In genomic region chr5:93129953-93130352, GRCm38 (mm10) we compare ENCODE assay signal across 7 mouse cellular contexts. TPM values are rescaled to one million over a fixed set of nuclear protein-coding genes. Genes with fewer than 3 reads are reported as not detected.
A peak's percentile ranks its signal among the peaks of the same experiment; 100 is the strongest.
DNase-seq lines count a peak whose midpoint lies in the region; ATAC-seq lines count a peak whose summit lies in the region.

No protein-coding gene starts in this region.

- no peak overlapping the region for H3K4me2 ChIP-seq in heart, embryonic 14.5 days (ENCODE audit: low read length)
- H3K4me2 ChIP-seq in limb, embryonic 11.5 days (ENCODE audit: low read depth, severe bottlenecking), result no peak overlapping the region

- H3K9me3 ChIP-seq in heart, embryonic 14.5 days (ENCODE audit: control insufficient read depth, low read length), result no peaks in the 10 kb centered on the region
- H3K9me3 ChIP-seq in limb, embryonic 11.5 days (ENCODE audit: control insufficient read depth, low read length), result no peaks in the 10 kb centered on the region

- peaks cover 49 to 84% of the 10 kb centered on the region in 2 experiments for H3K4me1 ChIP-seq in heart, embryonic 14.5 days (ENCODE audit: control insufficient read depth in 2 of 2, insufficient read depth in 2 of 2, low read length in 2 of 2)
- peaks cover 75% of the 10 kb centered on the region for H3K4me1 ChIP-seq in limb, embryonic 11.5 days (ENCODE audit: control insufficient read depth, insufficient read depth, low read length)

- peak; percentile 35 for DNase-seq in urinary bladder, postnatal 14 days (ENCODE audit: low spot score)
- DNase-seq in urinary bladder, adult 18-20 months (ENCODE audit: low spot score in 2 of 2), result no peak
- DNase-seq in limb, embryonic 11.5 days (ENCODE audit: low spot score), result peak; percentile 67
- no peak for DNase-seq in natural killer cell, adult 2 months (ENCODE audit: low spot score in 2 of 2)
- no peak for DNase-seq in left cerebral cortex, adult 8-10 months (ENCODE audit: low spot score in 2 of 2)
- no peak for DNase-seq in left cerebral cortex, adult 18-20 months (ENCODE audit: low spot score in 2 of 2)

- no peaks in the 10 kb centered on the region for H3K36me3 ChIP-seq in heart, embryonic 14.5 days (ENCODE audit: control insufficient read depth, insufficient read depth, low read length)
- H3K36me3 ChIP-seq in limb, embryonic 11.5 days (ENCODE audit: control insufficient read depth, insufficient read depth, low read length), result no peaks in the 10 kb centered on the region

- H3K9ac ChIP-seq in heart, embryonic 14.5 days (ENCODE audit: low read length), result no peak overlapping the region
- no peak overlapping the region for H3K9ac ChIP-seq in limb, embryonic 11.5 days (ENCODE audit: low read length)

- no peaks in the 10 kb centered on the region for H3K27me3 ChIP-seq in heart, embryonic 14.5 days (ENCODE audit: control insufficient read depth, insufficient read depth, low read length)
- H3K27me3 ChIP-seq in limb, embryonic 11.5 days (ENCODE audit: control insufficient read depth, insufficient read depth, low read length), result no peaks in the 10 kb centered on the region

- ATAC-seq in heart, embryonic 14.5 days (ENCODE audit: insufficient number of reproducible peaks, insufficient read depth, low FRiP score, low read depth), result peak; percentile 25; the same call in 1 of the 2 replicates
- ATAC-seq in limb, embryonic 11.5 days (ENCODE audit: insufficient number of reproducible peaks, low FRiP score, low TSS enrichment, low read depth), result peak; percentile 49; the same call in 1 of the 2 replicates

- peak overlapping the region; percentile 53 to 59 for H3K27ac ChIP-seq in heart, embryonic 14.5 days (replicated peaks in 1 of 2; ENCODE audit: control insufficient read depth in 1 of 2, insufficient read depth in 1 of 2, low read depth in 2 of 2, low read length in 2 of 2)
- H3K27ac ChIP-seq in limb, embryonic 11.5 days (replicated peaks; ENCODE audit: low read depth, low read length), result peak overlapping the region; percentile 43; the same call in 1 of the 2 replicates

- H3K4me3 ChIP-seq in heart, embryonic 14.5 days (ENCODE audit: control insufficient read depth in 1 of 2, insufficient read depth in 1 of 2, low read depth in 1 of 2, low read length in 2 of 2), result no peak overlapping the region
- H3K4me3 ChIP-seq in limb, embryonic 11.5 days (ENCODE audit: low read depth, low read length), result no peak overlapping the region

- WGBS in heart, embryonic 14.5 days, result 7% methylated on average over 4 of the region's 4 CpGs
- WGBS in limb, embryonic 11.5 days, result 4% methylated on average over 4 of the region's 4 CpGs

RNA-seq across cellular contexts. Expression of gene Sept11, which starts 36.7 kb away (rescaled TPM):
- 83.8 and 85.3 TPM in 2 replicates for polyA plus RNA-seq in heart, embryonic 14.5 days (2014; fragmentation: Nextera tagmentation; extraction: Ambion mirVana)
- 276 and 282 TPM in 2 replicates for polyA plus RNA-seq in limb, embryonic 11.5 days (2014; fragmentation: Nextera tagmentation; extraction: Ambion mirVana)
- total RNA-seq in left cerebral cortex, adult 8-10 months (2022), result 100 to 1,000 TPM; 172 to 182 (median 180) TPM
- total RNA-seq in left cerebral cortex, adult 18-20 months (2021), result 100 to 1,000 TPM; 180 to 181 TPM

Comparison
In these comparisons a context has a peak if more than half of its experiments do, and no peak if none do; other contexts are left out.
1. DNase-seq: peak in urinary bladder, postnatal 14 days (single experiment) and limb, embryonic 11.5 days (single experiment); none in urinary bladder, adult 18-20 months (0 of 2), natural killer cell, adult 2 months (0 of 2), left cerebral cortex, adult 8-10 months (0 of 2) and left cerebral cortex, adult 18-20 months (0 of 2).